Mouse (Mus musculus): Measurements from ENCODE around the gene Lrrc28.

The Lrrc28 gene

DNA sequence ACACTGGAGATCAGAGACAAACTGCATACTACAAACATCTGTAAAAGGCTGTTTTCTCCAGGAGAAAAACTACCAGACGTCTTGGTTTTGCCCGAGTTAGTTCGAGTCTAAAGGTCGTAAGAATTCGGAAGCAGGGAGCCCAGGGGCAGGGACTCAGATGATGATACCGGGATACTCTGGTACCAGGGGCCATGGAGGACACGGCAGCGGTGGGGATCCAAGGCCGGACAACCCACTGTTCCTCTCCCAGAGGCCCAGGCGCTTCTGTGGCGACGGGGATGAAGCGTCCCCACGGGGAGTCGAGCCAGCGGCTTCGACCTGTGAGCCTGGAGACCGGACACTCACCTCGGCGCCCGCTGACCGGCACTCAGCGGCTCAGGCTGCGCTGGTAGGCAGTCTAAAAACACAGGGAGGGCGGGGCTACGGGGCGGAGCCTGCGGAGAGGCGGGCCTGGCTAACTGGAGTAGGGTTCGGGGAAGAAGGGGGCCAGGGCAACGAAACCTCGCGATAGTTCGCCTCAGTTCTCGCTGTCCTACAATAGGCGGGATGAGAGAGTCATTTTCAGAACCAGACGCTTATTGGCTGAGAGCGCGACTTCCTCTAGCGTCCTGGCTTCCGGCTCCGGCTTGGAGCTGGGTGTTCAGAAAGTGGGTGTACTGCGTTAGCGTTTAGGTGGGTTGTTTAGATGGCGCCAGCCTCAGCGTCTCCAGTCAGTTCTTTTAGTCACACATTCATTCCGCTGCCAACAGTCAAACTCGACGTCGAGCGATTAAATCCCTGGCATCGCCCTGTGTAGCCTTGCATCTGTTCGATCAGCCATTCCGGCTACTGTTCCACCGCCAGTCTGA lies at the start of gene Lrrc28:
Lrrc28 (minus strand) TSS at position 436 of the 848 bp plus-strand sequence.
- DNase-seq (ENCODE audit: low spot score in 2 of 2) = peak; percentile 99

DNA sequence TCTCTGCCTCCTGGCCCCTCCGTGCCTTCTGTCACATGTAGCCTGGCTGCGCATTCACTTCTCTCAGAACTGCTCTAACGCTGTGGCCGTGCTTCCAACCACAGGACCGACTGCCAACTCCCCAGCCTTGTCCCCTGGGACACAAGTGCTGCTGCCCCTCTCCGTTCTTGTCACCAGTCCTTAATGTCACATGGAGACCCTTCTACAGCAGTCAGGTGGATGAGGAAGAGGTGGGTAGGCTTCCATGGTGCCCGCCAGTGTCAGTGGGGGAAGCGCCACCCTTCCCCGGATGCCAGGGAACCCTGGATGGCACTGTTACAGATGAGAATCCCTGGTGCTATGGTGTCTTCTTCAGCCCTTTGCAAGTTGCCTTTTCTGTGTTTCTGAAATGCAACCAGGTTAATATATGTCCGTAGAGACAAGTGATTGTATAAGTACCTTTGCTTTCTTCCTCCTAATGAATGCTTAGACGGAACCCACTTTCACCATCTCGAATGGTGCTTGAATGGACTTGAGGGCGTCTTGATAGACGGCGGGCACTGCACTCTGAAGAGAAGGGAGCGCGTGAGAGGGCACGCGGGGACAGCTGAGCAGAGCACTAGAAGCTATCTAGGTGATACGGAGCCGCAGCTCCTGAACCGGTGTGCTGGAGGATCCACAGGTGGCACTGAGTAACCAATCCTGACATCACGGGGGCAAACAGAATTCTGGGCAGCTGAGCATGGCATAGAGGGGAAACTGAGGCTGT lies 47.9 kb upstream of the Lrrc28 start:
- DNase-seq (ENCODE audit: low spot score in 2 of 2) = no peak

DNA sequence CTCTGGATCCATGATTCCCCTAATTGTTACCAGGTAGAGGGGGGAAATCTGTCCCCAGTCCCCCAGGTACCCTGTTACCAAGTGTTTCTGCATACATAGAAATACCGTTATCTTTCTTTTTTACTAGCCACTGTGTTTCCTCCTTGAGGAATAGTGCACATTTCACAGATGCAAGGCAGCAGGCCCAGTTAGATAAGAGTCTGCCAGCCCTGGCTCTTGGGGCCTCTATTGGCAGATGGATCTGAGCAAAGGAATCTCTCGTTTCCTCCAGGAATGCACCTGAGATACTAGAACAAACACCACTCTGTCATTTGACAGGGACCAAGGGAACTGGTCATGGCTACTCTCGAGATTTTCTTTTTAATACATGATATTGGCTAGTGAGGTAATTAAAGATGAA lies 47.1 kb upstream of the Lrrc28 start:
- no peak for DNase-seq (ENCODE audit: low spot score in 2 of 2)

DNA sequence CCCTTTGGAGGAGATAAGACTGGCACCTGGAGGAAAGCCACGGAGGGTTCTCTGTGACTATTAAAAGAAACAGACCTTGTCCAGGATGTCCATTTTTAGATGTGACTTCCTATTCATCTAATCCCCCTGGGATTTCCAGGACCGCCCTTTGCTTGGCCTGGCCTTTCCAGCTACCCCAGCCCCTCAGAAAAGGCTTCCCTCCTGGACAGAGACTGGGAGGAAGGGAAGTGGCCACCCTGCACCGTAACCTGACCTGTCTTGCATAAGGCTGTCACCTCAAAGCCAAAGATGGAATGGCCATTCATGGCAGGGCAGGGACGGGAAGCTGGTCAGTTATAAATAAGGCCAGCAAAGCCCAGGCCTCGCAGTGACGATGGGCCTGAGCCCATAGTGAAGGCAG lies 46.0 kb upstream of the Lrrc28 start:
- DNase-seq (ENCODE audit: low spot score in 2 of 2) = no peak

DNA sequence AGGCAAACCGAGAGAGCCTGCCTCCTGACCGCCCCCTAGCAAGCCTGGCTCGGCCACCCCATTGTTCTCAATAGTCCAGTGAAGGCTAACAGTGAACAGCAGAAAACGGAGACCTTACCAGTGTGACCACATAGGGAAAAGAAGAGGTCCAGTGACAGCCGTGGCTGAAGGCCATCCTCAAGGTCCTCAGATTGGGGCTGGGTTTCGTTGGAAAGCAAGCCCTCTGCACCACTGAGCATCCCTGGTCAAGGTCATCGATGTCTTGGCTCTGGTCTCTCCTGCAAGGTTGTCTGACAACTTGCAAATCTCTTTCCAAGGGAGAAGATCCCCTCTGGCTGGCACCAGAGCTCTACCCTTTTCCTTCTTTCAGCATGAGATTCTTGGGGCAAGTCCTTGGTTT lies 44.7 kb upstream of the Lrrc28 start:
- DNase-seq (ENCODE audit: low spot score in 2 of 2) = no peak

DNA sequence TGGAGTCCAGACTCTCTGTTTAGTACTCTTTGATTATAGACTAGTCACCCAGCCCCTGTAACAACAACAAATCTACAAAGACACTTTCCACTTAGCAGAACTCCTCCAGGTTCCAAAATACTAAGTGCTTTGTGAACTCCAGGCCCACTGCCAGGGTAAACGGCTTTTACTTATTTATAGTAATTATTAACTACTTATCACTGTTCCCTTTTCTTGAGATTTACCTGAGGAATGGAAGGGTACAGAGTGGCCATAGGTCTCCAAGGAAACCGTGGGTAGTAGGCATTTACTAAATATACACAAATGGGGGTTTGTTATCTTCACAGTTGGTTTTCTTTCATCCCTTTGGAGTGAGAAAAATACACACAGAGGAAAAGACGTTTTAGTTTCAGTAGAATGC lies 43.2 kb upstream of the Lrrc28 start:
- DNase-seq (ENCODE audit: low spot score in 2 of 2) = no peak

DNA sequence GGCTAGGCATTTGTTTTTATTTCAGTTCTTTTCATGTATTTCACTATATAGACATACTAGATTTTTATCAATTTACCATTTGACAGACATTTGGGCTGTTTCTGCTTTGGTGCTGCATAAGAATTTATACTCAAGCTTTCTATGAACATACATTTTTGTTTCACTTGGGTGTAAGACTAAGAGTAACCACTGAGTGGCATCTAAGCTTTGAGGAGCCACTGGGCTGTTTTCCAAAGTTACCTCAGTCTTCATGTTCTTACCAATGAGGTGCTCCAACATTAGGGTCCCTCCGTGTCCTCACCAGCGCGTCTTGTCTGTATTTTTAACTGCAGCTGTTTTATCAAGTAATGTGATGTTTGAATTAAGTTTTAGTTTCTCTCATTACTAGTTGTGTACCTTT lies 41.5 kb upstream of the Lrrc28 start:
- no peak for DNase-seq (ENCODE audit: low spot score in 2 of 2)

DNA sequence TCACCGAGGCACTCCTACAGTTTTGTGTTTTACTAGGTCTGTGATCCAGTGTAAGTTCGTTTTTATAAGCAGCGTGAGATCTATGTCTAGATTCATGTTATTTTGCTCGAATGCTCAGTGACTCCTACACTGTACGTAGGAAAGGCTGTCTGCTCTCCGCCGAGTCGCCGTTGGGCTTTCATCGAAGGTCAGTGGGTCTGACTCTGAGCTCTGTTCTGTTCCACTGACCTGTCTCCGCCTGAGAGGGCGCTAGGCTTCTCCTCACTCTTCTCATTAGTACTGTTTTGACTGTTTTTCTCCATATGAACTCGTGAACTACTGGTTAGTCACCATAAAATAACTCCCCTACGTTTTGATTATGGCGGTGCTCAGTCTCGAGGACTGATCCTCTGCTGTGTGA lies 37.9 kb upstream of the Lrrc28 start:
- no peak for DNase-seq (ENCODE audit: low spot score in 2 of 2)

DNA sequence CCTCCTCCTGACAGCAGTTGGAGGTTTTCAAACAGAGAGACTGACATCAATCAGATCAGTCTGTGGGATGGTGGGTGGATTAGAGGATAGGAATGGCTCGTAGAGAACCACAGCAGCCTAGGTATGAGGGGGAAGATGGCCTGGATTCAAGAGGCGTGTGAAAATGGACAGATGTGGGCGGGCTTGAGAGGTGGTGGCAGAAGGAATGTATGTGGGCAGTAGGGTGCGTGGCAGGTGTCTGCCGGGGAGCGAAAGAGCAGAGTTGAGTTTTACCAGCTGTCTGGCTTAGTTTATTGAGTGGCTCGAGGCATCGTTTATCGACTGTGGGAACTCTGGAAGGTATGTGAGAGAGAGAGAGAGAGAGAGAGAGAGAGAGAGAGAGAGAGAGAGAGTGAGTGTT lies 36.0 kb upstream of the Lrrc28 start:
- DNase-seq (ENCODE audit: low spot score in 2 of 2) = no peak

DNA sequence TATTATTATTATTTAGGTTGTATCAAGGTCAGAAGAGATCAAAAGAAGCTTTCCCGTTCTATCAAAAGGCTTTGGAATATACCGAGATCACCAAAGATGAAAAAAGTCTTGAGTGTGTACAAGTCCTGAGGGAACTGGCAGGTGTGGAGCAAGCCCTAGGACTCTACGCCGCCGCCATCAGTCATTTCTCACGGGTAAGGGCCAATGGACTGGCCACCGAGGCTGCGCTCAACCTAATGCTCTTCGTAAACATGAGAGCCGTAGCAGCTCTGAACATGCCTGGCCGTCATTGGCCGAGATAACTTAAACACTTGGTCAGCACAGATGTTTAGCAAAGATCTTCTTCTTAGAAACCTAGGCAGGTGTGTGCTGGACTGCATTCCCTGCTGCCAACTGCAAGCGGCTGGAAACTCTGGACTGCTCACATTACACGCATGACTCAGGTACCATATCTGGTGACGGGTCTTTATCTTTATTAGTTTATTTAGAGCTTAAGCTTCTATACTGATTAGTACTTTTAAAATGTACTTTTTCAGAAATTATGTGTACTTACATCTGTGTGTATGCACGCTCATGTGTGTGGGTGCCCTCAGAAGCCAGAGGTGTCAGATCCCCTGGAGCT lies 33.9 kb upstream of the Lrrc28 start:
- DNase-seq (ENCODE audit: low spot score in 2 of 2) = no peak

DNA sequence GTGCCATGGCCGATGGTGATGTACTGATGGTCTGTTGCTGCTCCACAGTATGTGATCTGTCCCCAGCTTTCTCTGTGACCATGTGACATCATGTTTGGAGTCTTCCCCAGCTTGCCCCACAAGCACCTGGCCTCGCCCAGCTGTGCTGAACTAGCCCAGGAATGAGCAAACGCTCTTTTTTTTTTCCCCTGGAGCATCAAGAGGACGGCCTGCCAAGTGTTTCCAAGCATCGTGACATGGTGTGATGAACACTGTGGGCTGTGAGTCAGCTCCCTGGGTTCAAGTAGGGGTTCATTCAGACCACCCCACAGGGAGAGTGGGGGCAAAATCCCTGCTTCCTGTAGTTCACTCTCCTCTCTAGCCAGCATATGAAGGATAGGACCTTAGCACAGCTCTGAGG lies 28.6 kb upstream of the Lrrc28 start:
- DNase-seq (ENCODE audit: low spot score in 2 of 2) = no peak

DNA sequence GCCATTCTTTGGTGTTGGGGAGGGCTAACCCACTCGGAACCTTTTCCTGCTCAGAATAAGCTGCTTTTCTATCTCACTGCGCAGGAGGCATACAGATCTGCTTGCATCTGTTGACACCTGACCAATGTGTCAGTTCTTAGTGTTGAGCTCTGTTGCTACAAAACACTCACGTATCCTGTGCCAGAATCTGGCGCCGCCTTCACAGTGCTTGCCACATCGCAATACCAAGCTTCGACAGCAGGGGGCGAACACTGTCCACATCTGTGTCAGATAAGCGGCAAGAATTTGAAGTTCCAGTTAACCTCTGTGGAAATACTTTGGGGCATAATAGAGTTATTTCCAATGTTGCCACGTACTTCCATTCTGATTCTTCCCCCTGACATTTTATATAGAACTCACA lies 27.6 kb upstream of the Lrrc28 start:
- DNase-seq (ENCODE audit: low spot score in 2 of 2) = peak; percentile 68 to 79

DNA sequence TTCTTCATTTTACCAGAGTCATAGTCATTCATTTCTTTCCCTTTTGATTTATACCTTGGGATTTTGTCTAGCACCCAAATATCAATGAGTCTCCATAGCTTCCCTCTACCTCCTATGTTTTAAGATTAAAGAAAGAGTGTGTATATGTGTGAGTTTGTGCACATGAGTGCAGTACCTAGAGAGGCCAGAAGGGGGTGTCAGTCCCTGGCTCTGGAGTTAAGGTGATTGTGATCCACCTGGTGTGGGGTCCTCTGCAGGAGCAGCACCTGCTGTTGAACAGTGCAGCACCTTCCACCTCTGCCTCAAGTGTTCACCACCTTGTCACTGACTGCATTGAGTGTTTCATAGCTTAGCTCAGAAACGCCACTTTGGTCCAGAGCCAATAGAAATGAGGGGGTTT lies 25.9 kb upstream of the Lrrc28 start:
- DNase-seq (ENCODE audit: low spot score in 2 of 2) = no peak

DNA sequence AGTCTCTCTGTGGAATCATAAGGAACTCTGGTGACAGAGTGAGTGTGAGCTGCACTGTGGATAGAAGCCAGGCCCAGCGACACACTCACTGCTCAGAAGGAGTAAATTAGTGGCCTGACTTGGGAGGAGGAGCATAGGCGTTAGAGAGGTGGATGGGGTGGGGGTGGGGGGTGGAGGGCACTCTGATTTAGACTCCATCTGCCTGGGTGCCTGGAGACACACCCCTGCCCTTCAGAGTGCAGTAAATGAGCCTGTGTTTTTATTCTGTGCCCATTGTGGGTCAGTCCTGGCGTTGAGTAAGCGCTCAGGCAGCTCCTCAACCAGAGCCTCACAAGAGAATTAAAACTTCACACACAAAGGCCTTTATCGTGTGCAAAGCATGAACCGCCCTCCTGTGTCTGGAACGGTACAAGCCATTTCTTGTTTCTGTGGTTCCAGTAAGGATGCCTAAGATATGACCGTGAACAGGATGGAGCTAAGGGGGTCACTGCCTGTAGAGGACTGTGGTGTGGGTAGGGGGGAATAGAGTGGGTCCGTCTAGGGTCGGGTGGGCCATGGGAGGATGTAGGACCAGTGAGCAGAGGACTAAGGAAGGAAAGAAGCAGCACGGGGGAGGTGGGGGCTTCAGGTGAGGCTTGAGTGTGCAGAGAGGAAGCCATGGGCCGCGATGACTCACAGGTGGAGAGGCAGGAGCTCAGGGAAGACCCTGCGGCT lies 19.1 kb upstream of the Lrrc28 start:
- no peak for DNase-seq (ENCODE audit: low spot score in 2 of 2)

DNA sequence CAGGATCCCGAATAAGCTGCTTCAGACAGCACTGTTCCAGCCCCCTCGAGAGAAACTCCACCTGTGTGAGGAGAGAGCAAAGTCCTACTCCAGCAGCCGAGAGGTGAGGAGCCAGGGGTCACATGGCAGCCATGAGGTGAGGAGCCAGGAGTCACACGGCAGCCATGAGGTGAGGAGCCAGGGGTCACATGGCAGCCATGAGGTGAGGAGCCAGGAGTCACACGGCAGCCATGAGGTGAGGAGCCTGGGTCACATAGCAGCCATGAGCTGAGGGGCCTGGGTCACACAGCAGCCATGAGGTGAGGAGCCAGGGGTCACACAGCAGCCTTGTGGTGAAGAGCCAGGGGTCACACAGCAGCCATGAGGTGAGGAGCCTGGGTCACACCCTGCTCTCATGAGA lies 17.4 kb upstream of the Lrrc28 start:
- DNase-seq (ENCODE audit: low spot score in 2 of 2) = no peak

DNA sequence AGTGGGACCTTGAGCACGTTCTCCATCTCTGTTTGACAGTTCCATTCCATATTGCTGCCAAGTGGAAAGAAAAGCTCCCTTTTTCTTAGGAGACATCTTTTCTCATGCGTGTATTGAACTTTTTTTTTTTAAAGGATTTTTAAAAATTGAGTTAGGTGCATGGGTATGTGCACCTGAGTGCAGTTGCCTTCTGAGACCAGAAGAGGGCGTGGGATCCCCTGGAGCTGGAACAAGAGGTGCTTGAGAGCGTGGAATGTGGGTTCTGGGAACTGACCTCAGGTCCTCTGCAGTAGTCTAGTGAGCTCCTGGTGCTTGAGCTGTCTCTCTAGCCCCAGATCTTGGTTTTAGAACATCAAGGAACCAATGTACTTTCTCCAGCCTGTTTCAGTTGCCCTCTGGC lies 13.0 kb upstream of the Lrrc28 start:
- no peak for DNase-seq (ENCODE audit: low spot score in 2 of 2)

DNA sequence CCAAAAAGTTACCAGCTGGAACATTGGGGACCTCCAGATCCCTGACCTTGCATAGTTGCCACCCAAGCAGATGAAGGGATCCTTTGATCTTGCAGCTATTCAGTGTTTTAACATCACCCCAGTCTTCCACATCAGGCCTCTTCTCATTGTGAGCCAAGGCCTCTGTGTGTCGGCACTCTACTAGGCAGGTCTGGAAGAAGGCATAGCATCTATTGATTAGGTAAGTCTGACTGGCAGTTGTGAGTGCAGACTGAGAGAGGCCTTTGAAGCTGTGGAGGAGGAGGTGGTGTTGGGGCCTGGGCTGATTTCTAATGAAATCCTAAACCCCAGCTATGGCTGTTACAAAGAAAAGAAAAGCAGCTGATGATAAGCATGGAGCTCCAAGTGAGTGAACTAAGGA lies 10.1 kb upstream of the Lrrc28 start:
- DNase-seq (ENCODE audit: low spot score in 2 of 2) = no peak

DNA sequence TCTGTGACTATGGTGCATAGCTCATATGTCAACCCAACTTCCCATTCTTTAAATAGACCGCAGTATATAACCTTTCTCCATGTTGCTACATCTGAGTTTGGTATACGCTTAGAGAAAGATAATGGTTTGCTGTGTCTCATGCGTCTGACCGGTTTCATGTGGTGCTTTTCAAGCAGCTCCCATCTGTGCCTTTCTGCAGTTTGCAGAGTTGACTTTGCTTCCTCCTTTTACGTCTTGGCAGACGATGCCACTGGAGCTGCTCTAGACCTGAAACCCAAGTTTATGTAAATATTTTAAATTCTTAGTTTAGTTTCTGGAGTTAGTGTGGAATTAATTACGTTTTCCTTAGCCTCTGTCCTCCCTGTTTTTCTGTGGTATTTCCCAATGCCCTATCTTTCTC lies 9.6 kb upstream of the Lrrc28 start:
- DNase-seq (ENCODE audit: low spot score in 2 of 2) = no peak

DNA sequence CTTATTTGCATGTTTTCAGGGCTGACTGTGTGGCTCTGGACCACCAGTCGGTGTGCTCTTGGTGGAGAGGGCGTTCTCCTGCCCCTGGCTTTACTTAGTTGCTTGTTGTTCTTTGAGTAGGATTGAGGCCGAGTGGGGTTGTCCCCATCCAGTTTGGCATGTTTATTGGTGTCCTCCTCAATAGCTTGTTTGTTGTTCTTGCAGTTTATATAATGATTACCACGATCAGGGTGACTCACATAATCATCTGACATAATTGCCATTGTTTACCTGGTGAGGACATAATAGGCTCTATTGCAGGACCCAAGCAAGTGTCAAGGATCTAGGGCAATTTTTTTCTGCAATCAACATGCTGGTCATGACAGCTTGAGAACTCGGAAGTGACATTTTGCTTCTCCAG lies 7.1 kb upstream of the Lrrc28 start:
- no peak for DNase-seq (ENCODE audit: low spot score in 2 of 2)

DNA sequence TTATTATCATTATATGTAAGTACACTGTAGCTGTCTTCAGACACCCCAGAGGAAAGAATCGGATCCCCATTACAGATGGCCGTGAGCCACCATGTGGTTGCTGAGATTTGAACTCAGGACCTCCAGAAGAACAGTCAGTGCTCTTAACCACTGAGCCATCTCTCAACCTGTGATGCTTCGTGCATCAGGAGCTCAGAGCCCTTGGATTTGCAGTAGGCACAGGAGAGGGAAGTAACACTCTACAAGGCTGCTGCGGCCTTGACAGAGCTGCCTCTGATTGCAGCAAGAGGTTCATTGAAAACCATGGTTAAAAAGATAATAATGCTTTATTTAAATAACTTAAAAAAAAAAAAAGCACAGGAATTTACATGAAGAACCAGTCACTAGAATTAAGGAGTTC lies 3.3 kb upstream of the Lrrc28 start:
- no peak for DNase-seq (ENCODE audit: low spot score in 2 of 2)

DNA sequence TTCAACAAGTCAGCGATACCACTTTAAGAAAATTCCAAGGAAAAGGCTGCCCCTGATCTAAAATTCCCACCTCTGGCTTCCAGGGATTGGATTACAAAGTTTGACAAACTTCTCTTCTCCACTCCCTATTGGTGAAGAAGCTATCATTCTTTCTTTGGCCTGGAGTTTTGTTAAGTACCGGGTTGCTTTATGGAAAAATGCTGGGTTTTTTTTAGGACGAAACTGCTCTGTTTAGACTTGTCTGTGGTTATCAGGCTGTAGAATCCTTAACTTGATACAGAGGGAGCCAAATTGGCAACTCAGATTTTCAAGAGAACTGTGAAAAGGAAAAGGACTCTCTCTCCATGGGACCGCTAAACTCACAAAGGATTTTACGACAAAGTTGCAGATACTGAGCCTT lies 2.2 kb upstream of the Lrrc28 start, which contains the start of gene Ttc23:
Ttc23 (plus strand) TSS at position 134 of the 400 bp plus-strand sequence.
- no peak for DNase-seq (ENCODE audit: low spot score in 2 of 2)

DNA sequence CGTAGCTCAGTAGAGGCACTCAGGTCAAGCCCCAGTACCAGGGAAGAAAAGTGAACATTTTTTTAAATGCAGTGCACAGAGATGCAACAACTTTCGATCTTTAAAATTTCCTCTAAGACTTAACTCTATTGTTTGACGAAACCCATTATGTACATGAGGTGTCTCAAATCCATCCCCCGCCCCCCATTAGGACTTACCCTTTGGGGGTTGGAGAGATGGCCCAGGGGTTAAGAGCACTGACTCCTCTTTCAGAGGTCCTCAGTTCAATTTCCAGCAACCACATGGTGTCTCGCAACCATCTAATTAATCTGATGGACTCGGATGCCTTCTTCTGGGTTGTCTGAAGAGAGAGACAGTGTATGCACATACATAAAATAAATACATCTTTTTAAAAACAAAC lies 1.1 kb upstream of the Lrrc28 start:
- DNase-seq (ENCODE audit: low spot score in 2 of 2) = no peak

Data from natural killer cell, adult 2 months (primary cell).